10 mouse cellular contexts compared by ENCODE assay signal in the genomic region with DNA sequence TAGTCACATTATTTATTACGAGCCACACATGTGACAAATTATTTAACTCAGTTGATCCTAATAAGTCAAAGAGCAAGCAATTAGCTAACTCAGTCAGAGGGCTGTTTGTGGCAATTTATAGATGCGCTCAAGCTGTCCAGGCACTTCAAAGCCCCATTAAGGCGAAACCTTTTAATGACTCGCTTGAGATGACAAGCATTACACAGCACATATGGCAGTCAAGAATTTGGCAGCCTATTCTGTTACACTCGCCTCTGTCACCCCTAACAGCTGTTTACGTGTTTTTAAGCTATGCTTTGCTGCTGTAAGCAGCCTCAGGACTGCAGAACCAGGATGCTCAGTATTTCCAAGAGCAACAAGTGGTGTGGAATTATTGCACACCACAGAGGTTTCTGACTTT.
DNase-seq lines count a peak whose midpoint lies in the region; ATAC-seq and TF ChIP-seq lines count a peak whose summit lies in the region.
"Had no signal": no experiment of that assay in that cellular context is flagged by ENCODE, and none has a peak within 500 bp of the region (broad histone marks: within the 10 kb centered on the region; RNA-seq: fewer than 3 reads in every experiment).

No protein-coding gene starts in this region.

- peak; percentile 49 for ATAC-seq in lung, postnatal 0 days
- peak; percentile 69; the same call in 1 of the 2 replicates for ATAC-seq in forebrain, embryonic 12.5 days (ENCODE audit: low FRiP score)
- peak; percentile 92 for ATAC-seq in kidney, embryonic 15.5 days (replicated peaks; ENCODE audit: low FRiP score)
- ATAC-seq in neural tube, embryonic 15.5 days (ENCODE audit: low FRiP score): peak; percentile 69
- ATAC-seq: inflammation-experienced regulatory T-cells, adult 6 months had no signal

- no peaks in the 10 kb centered on the region; the same call in 1 of the 2 replicates for H3K27me3 ChIP-seq in lung, postnatal 0 days (replicated peaks; ENCODE audit: insufficient read depth, low read length)
- no peaks in the 10 kb centered on the region for H3K27me3 ChIP-seq in forebrain, embryonic 12.5 days
- no peaks in the 10 kb centered on the region for H3K27me3 ChIP-seq in kidney, embryonic 15.5 days
- H3K27me3 ChIP-seq in neural tube, embryonic 15.5 days (replicated peaks): no peaks in the 10 kb centered on the region
- H3K27me3 ChIP-seq: liver, embryonic 13.5 days had no signal

- peak; percentile 70 for DNase-seq in lung, postnatal 0 days (ENCODE audit: low spot score)
- DNase-seq in lung, adult 18-20 months: no peak
- no peak for DNase-seq in urinary bladder, adult 2 months (ENCODE audit: low spot score)
- DNase-seq in adrenal gland, postnatal 4 days (ENCODE audit: low spot score in 2 of 2): no peak
- DNase-seq: liver, embryonic 13.5 days; thymus, adult 2 months had no signal

- H3K4me2 ChIP-seq in lung, postnatal 0 days (replicated peaks; ENCODE audit: low read depth, low read length): no peak overlapping the region
- no peak overlapping the region for H3K4me2 ChIP-seq in forebrain, embryonic 12.5 days
- H3K4me2 ChIP-seq in kidney, embryonic 15.5 days: no peak overlapping the region
- H3K4me2 ChIP-seq in neural tube, embryonic 15.5 days: no peak overlapping the region
- H3K4me2 ChIP-seq: liver, embryonic 13.5 days had no signal

- no peak for TF ChIP-seq EP300 in lung, postnatal 0 days (IDR thresholded peaks at IDR 0.05)

- no peak overlapping the region for H3K4me3 ChIP-seq in lung, postnatal 0 days (ENCODE audit: low read depth, low read length)
- no peak overlapping the region for H3K4me3 ChIP-seq in forebrain, embryonic 12.5 days (replicated peaks)
- H3K4me3 ChIP-seq in kidney, embryonic 15.5 days (replicated peaks): no peak overlapping the region
- H3K4me3 ChIP-seq in neural tube, embryonic 15.5 days (replicated peaks): no peak overlapping the region
- H3K4me3 ChIP-seq: liver, embryonic 13.5 days had no signal

- whole genome bisulfite sequencing in lung, postnatal 0 days: 57% methylated on average over 6 of the region's 6 CpGs
- 36% methylated on average over 6 of the region's 6 CpGs for WGBS in forebrain, embryonic 12.5 days
- 29% methylated on average over 6 of the region's 6 CpGs for WGBS in kidney, embryonic 15.5 days
- WGBS in neural tube, embryonic 15.5 days: 21% methylated on average over 6 of the region's 6 CpGs

- H3K9me3 ChIP-seq in lung, postnatal 0 days (ENCODE audit: low read length): no peaks in the 10 kb centered on the region
- H3K9me3 ChIP-seq in forebrain, embryonic 12.5 days: no peaks in the 10 kb centered on the region
- no peaks in the 10 kb centered on the region for H3K9me3 ChIP-seq in kidney, embryonic 15.5 days (replicated peaks)
- H3K9me3 ChIP-seq in neural tube, embryonic 15.5 days (replicated peaks): no peaks in the 10 kb centered on the region
- H3K9me3 ChIP-seq: liver, embryonic 13.5 days had no signal

- no peaks in the 10 kb centered on the region for H3K36me3 ChIP-seq in lung, postnatal 0 days (ENCODE audit: insufficient read depth, low read length)
- H3K36me3 ChIP-seq in forebrain, embryonic 12.5 days (replicated peaks): no peaks in the 10 kb centered on the region
- no peaks in the 10 kb centered on the region for H3K36me3 ChIP-seq in kidney, embryonic 15.5 days
- H3K36me3 ChIP-seq in neural tube, embryonic 15.5 days: no peaks in the 10 kb centered on the region
- H3K36me3 ChIP-seq: liver, embryonic 13.5 days had no signal

- H3K27ac ChIP-seq in lung, postnatal 0 days (ENCODE audit: low read length): no peak overlapping the region
- no peak overlapping the region for H3K27ac ChIP-seq in forebrain, embryonic 12.5 days
- H3K27ac ChIP-seq in kidney, embryonic 15.5 days: peak overlapping the region; percentile 37; the same call in 1 of the 2 replicates
- no peak overlapping the region for H3K27ac ChIP-seq in neural tube, embryonic 15.5 days (replicated peaks)
- H3K27ac ChIP-seq: liver, embryonic 13.5 days had no signal

- no peak overlapping the region for H3K9ac ChIP-seq in lung, postnatal 0 days (replicated peaks; ENCODE audit: low read depth)
- no peak overlapping the region for H3K9ac ChIP-seq in forebrain, embryonic 12.5 days
- no peak overlapping the region for H3K9ac ChIP-seq in kidney, embryonic 15.5 days
- no peak overlapping the region for H3K9ac ChIP-seq in neural tube, embryonic 15.5 days (replicated peaks)
- H3K9ac ChIP-seq: liver, embryonic 13.5 days had no signal

- H3K4me1 ChIP-seq in lung, postnatal 0 days (ENCODE audit: insufficient read depth, low read depth, low read length): no peaks in the 10 kb centered on the region
- no peaks in the 10 kb centered on the region for H3K4me1 ChIP-seq in forebrain, embryonic 12.5 days
- H3K4me1 ChIP-seq in kidney, embryonic 15.5 days: peaks cover 16% of the 10 kb centered on the region
- peaks cover 6% of the 10 kb centered on the region; the same call in 1 of the 2 replicates for H3K4me1 ChIP-seq in neural tube, embryonic 15.5 days
- H3K4me1 ChIP-seq: liver, embryonic 13.5 days had no signal

- no peak for TF ChIP-seq CTCF in lung, postnatal 0 days (IDR thresholded peaks at IDR 0.05)
